Mouse (Mus musculus): Measurements from ENCODE around the gene Pnpla3.

- TF ChIP-seq EP300 (IDR thresholded peaks at IDR 0.05; ENCODE audit: insufficient read depth, low read depth, low read length) (no peak), POLR2A (IDR thresholded peaks at IDR 0.05; ENCODE audit: insufficient read depth, low read depth, low read length) (no peak)
These were observed 11.5 kb upstream of the Pnpla3 start for GRCm38 (mm10) chr15:84156158-84156557.
